Mouse (Mus musculus): Measurements from ENCODE around the gene Fam107a. TPM values are rescaled to one million over a fixed set of nuclear protein-coding genes. Genes with fewer than 3 reads are reported as not detected.

The Fam107a gene
- total RNA-seq (2014; rRNA removed) (15.5 and 23.5 TPM in 2 replicates), polyA plus RNA-seq (2015; fragmentation: Nextera tagmentation; extraction: Ambion mirVana) (2.0 and 2.8 TPM in 2 replicates)

DNA sequence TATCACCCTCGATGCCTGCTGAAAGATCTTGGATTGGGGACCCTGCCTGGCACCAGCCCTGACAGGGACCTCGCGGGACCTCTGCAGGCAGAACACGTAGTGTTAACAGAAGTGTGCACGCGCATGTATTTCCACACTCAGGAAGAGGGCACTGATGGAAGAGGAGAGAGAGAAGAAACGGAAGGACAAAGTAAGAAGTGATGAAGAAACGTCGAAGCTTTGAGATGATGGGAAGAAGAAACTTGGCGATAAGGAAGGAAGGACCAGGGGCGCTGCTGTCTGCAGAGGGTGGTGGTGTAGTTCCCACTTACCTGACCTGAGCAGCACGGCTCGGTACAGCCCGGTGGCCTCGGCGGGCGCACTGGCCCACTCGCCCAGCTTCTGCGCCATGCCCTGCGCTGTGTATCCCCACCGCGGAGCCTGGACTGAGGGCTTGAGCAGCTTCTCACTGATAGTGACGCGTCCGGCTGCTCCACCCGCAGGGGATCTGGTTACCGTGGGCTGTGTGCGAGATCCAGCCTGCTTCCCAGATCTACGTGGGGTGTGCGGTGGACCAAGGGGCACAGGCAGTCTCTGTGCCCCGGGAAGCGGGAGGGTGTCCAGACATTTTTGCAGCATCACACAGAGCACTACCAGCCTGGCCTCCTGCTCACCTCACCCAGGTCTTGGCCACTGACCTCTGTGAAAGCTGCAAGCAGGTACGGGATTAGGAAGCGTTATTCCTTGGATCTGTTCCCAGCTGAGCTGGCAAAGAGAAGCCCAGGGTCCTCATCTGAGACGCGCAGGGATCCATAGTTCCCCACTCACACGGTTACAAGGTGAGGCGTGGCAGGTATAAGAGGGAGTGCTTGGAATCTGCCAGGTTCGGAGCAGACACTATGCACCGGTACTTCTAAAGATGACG lies at the start of gene Fam107a:
Fam107a (minus strand) TSS at position 830 of the 904 bp plus-strand sequence.
- no peak within 1 kb of the TSS for H3K27ac ChIP-seq (ENCODE audit: low read depth, low read length)
- ATAC-seq (peak; percentile 33; the same call in 1 of the 2 replicates), DNase-seq (no peak)
- peaks cover 6% of the 10 kb centered on the region for H3K4me1 ChIP-seq (ENCODE audit: insufficient read depth)
- H3K9me3 ChIP-seq (ENCODE audit: low read length): no peaks in the 10 kb centered on the region
- no peak for TF ChIP-seq CTCF (IDR thresholded peaks at IDR 0.05; ENCODE audit: low read depth)
- H3K9ac ChIP-seq: 0 out of 2 replicates have a peak within 1 kb of the TSS, but pooled peaks have one; percentile 3
- H3K36me3 ChIP-seq (ENCODE audit: insufficient read depth): no peaks in the 10 kb centered on the region
- peak within 1 kb of the TSS; percentile 28 for H3K4me3 ChIP-seq (ENCODE audit: low read depth, low read length)
- H3K27me3 ChIP-seq (ENCODE audit: insufficient read depth, low read length): peaks cover 19% of the 10 kb centered on the region
- 13% methylated on average over 41 of the region's 41 CpGs for WGBS
- peak within 1 kb of the TSS; percentile 46 for H3K4me2 ChIP-seq (ENCODE audit: low read depth)

GRCm38 (mm10) chr14:8367121-8367520 lies 49.3 kb upstream of the Fam107a start:
- no peaks in the 10 kb centered on the region for H3K9me3 ChIP-seq (ENCODE audit: low read length)
- no peaks in the 10 kb centered on the region for H3K4me1 ChIP-seq (ENCODE audit: insufficient read depth)
- no peaks in the 10 kb centered on the region for H3K27me3 ChIP-seq (ENCODE audit: insufficient read depth, low read length)
- H3K9ac ChIP-seq: no peak overlapping the region
- ATAC-seq (peak; percentile 73; the same call in 1 of the 2 replicates), DNase-seq (no peak)
- H3K36me3 ChIP-seq (ENCODE audit: insufficient read depth): no peaks in the 10 kb centered on the region
- TF ChIP-seq CTCF (IDR thresholded peaks at IDR 0.05; ENCODE audit: low read depth): no peak
- WGBS: 0% methylated on average over 1 of the region's 1 CpGs
- H3K4me3 ChIP-seq (ENCODE audit: low read depth, low read length): no peak overlapping the region
- H3K4me2 ChIP-seq (ENCODE audit: low read depth): no peak overlapping the region
- H3K27ac ChIP-seq (ENCODE audit: low read depth, low read length): 0 out of 2 replicates have a peak overlapping the region, but pooled peaks have one; percentile 29

GRCm38 (mm10) chr14:8365833-8366232 lies 48.0 kb upstream of the Fam107a start:
- no peak overlapping the region for H3K4me2 ChIP-seq (ENCODE audit: low read depth)
- WGBS: 71% methylated on average over 6 of the region's 6 CpGs
- no peaks in the 10 kb centered on the region for H3K27me3 ChIP-seq (ENCODE audit: insufficient read depth, low read length)
- no peak overlapping the region for H3K9ac ChIP-seq
- H3K27ac ChIP-seq (ENCODE audit: low read depth, low read length): no peak overlapping the region
- no peaks in the 10 kb centered on the region for H3K36me3 ChIP-seq (ENCODE audit: insufficient read depth)
- TF ChIP-seq CTCF (IDR thresholded peaks at IDR 0.05; ENCODE audit: low read depth): no peak
- H3K4me1 ChIP-seq (ENCODE audit: insufficient read depth): no peaks in the 10 kb centered on the region
- ATAC-seq (no peak), DNase-seq (no peak)
- H3K4me3 ChIP-seq (ENCODE audit: low read depth, low read length): no peak overlapping the region
- no peaks in the 10 kb centered on the region for H3K9me3 ChIP-seq (ENCODE audit: low read length)

- no peaks in the 10 kb centered on the region for H3K4me1 ChIP-seq (ENCODE audit: insufficient read depth)
- H3K9me3 ChIP-seq (ENCODE audit: low read length): no peaks in the 10 kb centered on the region
- DNase-seq (no peak), ATAC-seq (no peak)
- no peak overlapping the region for H3K9ac ChIP-seq
- H3K27me3 ChIP-seq (ENCODE audit: insufficient read depth, low read length): no peaks in the 10 kb centered on the region
- 89% methylated on average over 9 of the region's 9 CpGs for WGBS
- no peak overlapping the region for H3K27ac ChIP-seq (ENCODE audit: low read depth, low read length)
- H3K4me2 ChIP-seq (ENCODE audit: low read depth): no peak overlapping the region
- no peaks in the 10 kb centered on the region for H3K36me3 ChIP-seq (ENCODE audit: insufficient read depth)
- H3K4me3 ChIP-seq (ENCODE audit: low read depth, low read length): no peak overlapping the region
- TF ChIP-seq CTCF (IDR thresholded peaks at IDR 0.05; ENCODE audit: low read depth): no peak
These were observed 39.0 kb upstream of the Fam107a start for GRCm38 (mm10) chr14:8356836-8357235.

- Histone ChIP-seq H3K9me3 (ENCODE audit: low read length) (no peaks in the 10 kb centered on the region), H3K27me3 (ENCODE audit: insufficient read depth, low read length) (no peaks in the 10 kb centered on the region), H3K36me3 (ENCODE audit: insufficient read depth) (no peaks in the 10 kb centered on the region), H3K4me2 (ENCODE audit: low read depth) (no peak overlapping the region), H3K9ac (no peak overlapping the region), H3K27ac (ENCODE audit: low read depth, low read length) (no peak overlapping the region), H3K4me1 (ENCODE audit: insufficient read depth) (no peaks in the 10 kb centered on the region), H3K4me3 (ENCODE audit: low read depth, low read length) (no peak overlapping the region)
- peak; percentile 97 for TF ChIP-seq CTCF (IDR thresholded peaks at IDR 0.05; ENCODE audit: low read depth)
- WGBS: 40% methylated on average over 6 of the region's 6 CpGs
- ATAC-seq (peak; percentile 91), DNase-seq (peak; percentile 92)
These were observed 38.2 kb upstream of the Fam107a start for GRCm38 (mm10) chr14:8355999-8356501.

DNA sequence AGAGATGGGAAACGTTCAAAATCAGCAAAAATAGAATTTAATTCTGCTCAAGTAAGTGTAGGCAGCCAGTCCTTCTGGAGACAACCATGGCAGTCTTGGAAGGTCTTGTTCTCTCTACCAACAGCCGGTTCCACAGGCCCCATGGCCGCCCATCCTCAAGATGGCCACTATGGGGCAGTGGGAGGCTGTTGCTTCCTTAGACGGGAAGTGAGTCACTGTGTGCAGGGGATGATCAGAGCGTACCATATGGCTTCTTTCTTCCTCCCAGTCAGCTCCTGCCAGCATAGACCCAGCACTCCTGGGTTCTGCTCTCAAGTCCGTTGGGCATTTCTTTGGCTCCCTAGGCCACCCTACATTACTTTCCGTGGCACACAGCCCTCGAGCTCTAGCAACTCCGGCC lies 31.1 kb upstream of the Fam107a start:
- no peak for DNase-seq
- no peaks in the 10 kb centered on the region for H3K9me3 ChIP-seq (ENCODE audit: low read length)
- no peak overlapping the region for H3K4me2 ChIP-seq (ENCODE audit: low read depth)
- no peaks in the 10 kb centered on the region for H3K4me1 ChIP-seq (ENCODE audit: insufficient read depth)
- H3K27ac ChIP-seq (ENCODE audit: low read depth, low read length): no peak overlapping the region
- no peaks in the 10 kb centered on the region for H3K27me3 ChIP-seq (ENCODE audit: insufficient read depth, low read length)
- 78% methylated on average over 9 of the region's 9 CpGs for WGBS
- H3K4me3 ChIP-seq (ENCODE audit: low read depth, low read length): no peak overlapping the region
- peak; percentile 34 for TF ChIP-seq CTCF (IDR thresholded peaks at IDR 0.05; ENCODE audit: low read depth)
- no peak for ATAC-seq
- no peaks in the 10 kb centered on the region for H3K36me3 ChIP-seq (ENCODE audit: insufficient read depth)
- no peak overlapping the region for H3K9ac ChIP-seq

All from forebrain, postnatal 0 days (tissue).